Mouse (Mus musculus): Measurements from ENCODE around the gene Hoxa3. TPM values are rescaled to one million over a fixed set of nuclear protein-coding genes. Genes with fewer than 3 reads are reported as not detected.

Hoxa3 gene
- polyA plus RNA-seq, 1 experiment from 2014 or later = 0.91 TPM

GRCm38 (mm10) chr6:52209685-52210046, 3.5 kb downstream of the Hoxa3 start:
- Histone ChIP-seq H3K4me1 (ENCODE audit: control insufficient read depth, insufficient read depth, low read length) (no peaks in the 10 kb centered on the region), H3K4me3 (ENCODE audit: low read depth, low read length) (no peak overlapping the region), H3K36me3 (replicated peaks; ENCODE audit: control insufficient read depth, insufficient read depth, low read depth, low read length) (no peaks in the 10 kb centered on the region), H3K4me2 (ENCODE audit: low read depth, low read length) (no peak overlapping the region), H3K9me3 (replicated peaks; ENCODE audit: control insufficient read depth, low read length) (no peaks in the 10 kb centered on the region), H3K9ac (replicated peaks; ENCODE audit: low read length) (no peak overlapping the region), H3K27me3 (ENCODE audit: control insufficient read depth, insufficient read depth, low read length) (peaks cover 96% of the 10 kb centered on the region), H3K27ac (replicated peaks; ENCODE audit: low read depth, low read length) (no peak overlapping the region)
- 5% methylated on average over 12 of the region's 12 CpGs for WGBS
- no peak for DNase-seq (ENCODE audit: low spot score)
- no peak for ATAC-seq (replicated peaks; ENCODE audit: insufficient number of reproducible peaks, low FRiP score, low TSS enrichment, low read depth)

DNA sequence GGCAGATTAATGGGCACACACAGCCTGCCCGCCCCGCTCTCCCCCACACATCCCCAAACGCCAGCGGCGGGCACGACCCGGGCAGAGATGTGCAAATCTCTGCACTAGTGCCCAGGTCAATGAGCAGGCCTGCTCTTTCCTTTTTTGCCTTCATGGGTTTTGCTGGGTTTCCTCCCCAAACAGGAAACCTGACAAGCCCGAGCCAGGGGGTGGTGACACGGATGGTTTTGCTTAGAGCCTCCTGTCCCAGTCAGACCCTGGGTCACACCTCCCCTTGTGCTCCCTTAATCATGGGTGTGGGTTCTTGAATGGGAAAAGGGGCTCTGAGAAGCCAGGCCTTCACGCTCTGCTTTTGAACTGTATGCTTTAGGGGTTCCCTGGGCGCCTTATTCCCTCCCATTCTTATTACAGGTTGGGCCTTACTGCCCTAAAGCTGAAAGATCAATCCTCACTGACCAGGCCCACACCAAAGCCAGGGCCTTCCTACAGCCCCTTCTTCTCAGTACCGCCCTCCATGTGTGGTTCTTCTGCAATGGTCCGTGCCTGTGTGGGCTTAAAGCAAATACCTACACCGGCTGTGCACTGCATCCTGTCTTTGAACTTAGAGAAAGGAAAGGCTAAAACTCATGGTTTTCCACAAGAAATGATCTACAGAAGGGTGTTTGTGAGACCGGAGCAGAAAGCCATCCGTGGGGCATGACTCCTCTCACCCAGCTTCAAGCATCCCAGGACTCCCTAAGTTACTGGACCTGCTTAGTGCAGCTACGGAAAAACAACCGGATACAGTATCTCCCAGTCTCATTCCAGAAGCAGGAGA, 4.1 kb downstream of the Hoxa3 start:
- Histone ChIP-seq H3K27ac (replicated peaks; ENCODE audit: low read depth, low read length) (no peak overlapping the region), H3K9me3 (replicated peaks; ENCODE audit: control insufficient read depth, low read length) (no peaks in the 10 kb centered on the region), H3K27me3 (ENCODE audit: control insufficient read depth, insufficient read depth, low read length) (peaks cover 96% of the 10 kb centered on the region), H3K4me3 (ENCODE audit: low read depth, low read length) (no peak overlapping the region), H3K4me2 (ENCODE audit: low read depth, low read length) (no peak overlapping the region), H3K36me3 (replicated peaks; ENCODE audit: control insufficient read depth, insufficient read depth, low read depth, low read length) (no peaks in the 10 kb centered on the region), H3K9ac (replicated peaks; ENCODE audit: low read length) (no peak overlapping the region), H3K4me1 (ENCODE audit: control insufficient read depth, insufficient read depth, low read length) (no peaks in the 10 kb centered on the region; the same call in 1 of the 2 replicates)
- 3% methylated on average over 18 of the region's 18 CpGs for WGBS
- no peak for ATAC-seq (replicated peaks; ENCODE audit: insufficient number of reproducible peaks, low FRiP score, low TSS enrichment, low read depth)
- DNase-seq (ENCODE audit: low spot score) = no peak

DNA sequence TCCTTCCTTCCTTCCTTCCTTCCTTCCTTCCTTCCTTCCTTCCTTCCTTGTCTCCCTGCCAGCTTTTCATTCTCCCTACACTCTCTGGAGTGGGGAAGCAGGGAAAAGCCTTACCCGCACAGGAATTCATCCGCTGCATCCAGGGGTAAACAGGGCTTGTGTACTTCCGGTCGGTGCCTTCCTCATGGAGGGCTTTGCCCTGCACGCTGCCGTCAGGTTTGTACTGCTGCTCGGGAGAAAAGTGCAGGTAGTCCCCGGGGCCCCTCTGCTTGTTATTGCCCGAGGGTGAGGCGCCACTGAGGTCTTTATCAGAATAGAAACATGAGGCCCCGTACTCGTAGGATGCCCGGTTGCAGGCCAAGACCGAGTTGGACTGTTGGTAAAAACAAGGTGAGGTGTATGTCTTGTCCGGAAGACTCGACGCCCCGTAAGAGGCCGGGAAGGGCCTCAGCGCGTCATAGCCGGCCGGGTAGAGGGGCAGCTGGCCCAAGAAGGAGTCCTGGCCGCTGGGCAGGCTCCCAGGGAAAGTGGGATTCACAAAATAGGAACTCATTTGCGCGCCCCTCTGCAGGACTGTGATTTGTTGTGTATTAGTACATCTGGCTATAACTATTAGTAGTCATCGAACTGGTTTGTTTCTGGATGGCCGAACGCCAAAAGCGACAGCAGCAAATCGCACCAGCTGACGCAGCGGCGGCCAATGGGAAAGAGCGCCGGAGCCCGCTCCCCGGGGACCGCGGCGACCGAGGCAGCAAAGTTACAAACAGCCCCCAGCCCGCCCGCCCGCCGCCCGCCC, 4.9 kb downstream of the Hoxa3 start, which contains the start of gene Hoxa6:
Gene Hoxa6 (minus strand): TSS at position 651 of the 796 bp plus-strand sequence.
- H3K9ac ChIP-seq (replicated peaks; ENCODE audit: low read length) = no peak within 1 kb of the TSS
- 2% methylated on average over 47 of the region's 47 CpGs for WGBS
- no peaks in the 10 kb centered on the region for H3K36me3 ChIP-seq (replicated peaks; ENCODE audit: control insufficient read depth, insufficient read depth, low read depth, low read length)
- H3K4me3 ChIP-seq (ENCODE audit: low read depth, low read length) = no peak within 1 kb of the TSS
- ATAC-seq (replicated peaks; ENCODE audit: insufficient number of reproducible peaks, low FRiP score, low TSS enrichment, low read depth) (no peak), DNase-seq (ENCODE audit: low spot score) (no peak)
- no peaks in the 10 kb centered on the region for H3K9me3 ChIP-seq (replicated peaks; ENCODE audit: control insufficient read depth, low read length)
- peaks cover 97% of the 10 kb centered on the region for H3K27me3 ChIP-seq (ENCODE audit: control insufficient read depth, insufficient read depth, low read length)
- H3K27ac ChIP-seq (replicated peaks; ENCODE audit: low read depth, low read length) = no peak within 1 kb of the TSS
- H3K4me2 ChIP-seq (ENCODE audit: low read depth, low read length) = no peak within 1 kb of the TSS
- H3K4me1 ChIP-seq (ENCODE audit: control insufficient read depth, insufficient read depth, low read length) = no peaks in the 10 kb centered on the region; the same call in 1 of the 2 replicates

- Histone ChIP-seq H3K9ac (replicated peaks; ENCODE audit: low read length) (no peak overlapping the region), H3K4me3 (ENCODE audit: low read depth, low read length) (no peak overlapping the region), H3K36me3 (replicated peaks; ENCODE audit: control insufficient read depth, insufficient read depth, low read depth, low read length) (no peaks in the 10 kb centered on the region), H3K4me2 (ENCODE audit: low read depth, low read length) (no peak overlapping the region), H3K4me1 (ENCODE audit: control insufficient read depth, insufficient read depth, low read length) (no peaks in the 10 kb centered on the region; the same call in 1 of the 2 replicates), H3K9me3 (replicated peaks; ENCODE audit: control insufficient read depth, low read length) (no peaks in the 10 kb centered on the region), H3K27ac (replicated peaks; ENCODE audit: low read depth, low read length) (no peak overlapping the region), H3K27me3 (ENCODE audit: control insufficient read depth, insufficient read depth, low read length) (peaks cover 96% of the 10 kb centered on the region)
- no peak for ATAC-seq (replicated peaks; ENCODE audit: insufficient number of reproducible peaks, low FRiP score, low TSS enrichment, low read depth)
- no peak for DNase-seq (ENCODE audit: low spot score)
Observed at GRCm38 (mm10) chr6:52207684-52207976, 5.5 kb downstream of the Hoxa3 start.

DNA sequence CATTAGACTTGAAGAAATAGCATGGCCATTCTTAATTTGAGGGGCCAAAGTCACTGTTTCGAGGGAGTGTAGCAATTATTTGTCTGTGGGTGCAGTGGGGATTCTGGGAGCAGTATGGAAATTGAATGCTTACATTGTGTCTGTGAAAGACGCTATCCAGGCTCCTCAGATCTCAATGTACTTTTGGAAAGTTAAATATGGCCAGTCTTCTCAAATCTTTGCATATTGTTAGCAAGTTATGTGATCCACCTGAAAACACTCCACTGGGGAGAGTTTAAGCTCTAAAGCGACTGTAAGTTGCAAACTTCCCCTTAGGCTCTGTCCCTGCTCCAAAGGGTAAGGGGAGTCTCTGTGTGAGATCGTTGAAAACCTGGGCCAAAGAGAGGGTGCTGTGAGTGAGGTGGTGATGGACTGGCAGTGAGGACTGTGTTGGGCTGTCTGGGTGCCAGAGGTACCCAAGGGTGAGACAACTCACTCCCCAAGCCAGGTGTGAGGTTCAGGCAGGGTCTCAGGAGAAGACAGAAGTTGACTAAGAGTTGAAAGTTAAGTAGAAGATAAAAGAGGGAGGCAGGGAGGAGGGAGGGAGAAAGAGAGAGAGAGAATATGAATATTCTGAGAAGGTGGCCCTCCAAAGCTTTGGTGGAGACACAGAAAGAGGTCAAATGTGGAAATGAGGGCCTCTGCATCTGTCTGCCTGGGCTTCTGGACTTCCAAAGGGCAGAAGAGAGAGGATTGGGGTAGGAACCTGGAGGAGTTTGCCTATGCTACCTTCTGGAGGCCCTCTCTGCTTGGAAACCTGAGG, 6.1 kb downstream of the Hoxa3 start:
- DNase-seq (ENCODE audit: low spot score) = no peak
- WGBS = 3% methylated on average over 4 of the region's 4 CpGs
- H3K4me2 ChIP-seq (ENCODE audit: low read depth, low read length) = no peak overlapping the region
- H3K27ac ChIP-seq (replicated peaks; ENCODE audit: low read depth, low read length) = no peak overlapping the region
- ATAC-seq (replicated peaks; ENCODE audit: insufficient number of reproducible peaks, low FRiP score, low TSS enrichment, low read depth) = no peak
- no peaks in the 10 kb centered on the region for H3K9me3 ChIP-seq (replicated peaks; ENCODE audit: control insufficient read depth, low read length)
- peaks cover 94% of the 10 kb centered on the region for H3K27me3 ChIP-seq (ENCODE audit: control insufficient read depth, insufficient read depth, low read length)
- H3K36me3 ChIP-seq (replicated peaks; ENCODE audit: control insufficient read depth, insufficient read depth, low read depth, low read length) = no peaks in the 10 kb centered on the region
- H3K4me3 ChIP-seq (ENCODE audit: low read depth, low read length) = no peak overlapping the region
- no peaks in the 10 kb centered on the region; the same call in 1 of the 2 replicates for H3K4me1 ChIP-seq (ENCODE audit: control insufficient read depth, insufficient read depth, low read length)
- H3K9ac ChIP-seq (replicated peaks; ENCODE audit: low read length) = no peak overlapping the region

DNA sequence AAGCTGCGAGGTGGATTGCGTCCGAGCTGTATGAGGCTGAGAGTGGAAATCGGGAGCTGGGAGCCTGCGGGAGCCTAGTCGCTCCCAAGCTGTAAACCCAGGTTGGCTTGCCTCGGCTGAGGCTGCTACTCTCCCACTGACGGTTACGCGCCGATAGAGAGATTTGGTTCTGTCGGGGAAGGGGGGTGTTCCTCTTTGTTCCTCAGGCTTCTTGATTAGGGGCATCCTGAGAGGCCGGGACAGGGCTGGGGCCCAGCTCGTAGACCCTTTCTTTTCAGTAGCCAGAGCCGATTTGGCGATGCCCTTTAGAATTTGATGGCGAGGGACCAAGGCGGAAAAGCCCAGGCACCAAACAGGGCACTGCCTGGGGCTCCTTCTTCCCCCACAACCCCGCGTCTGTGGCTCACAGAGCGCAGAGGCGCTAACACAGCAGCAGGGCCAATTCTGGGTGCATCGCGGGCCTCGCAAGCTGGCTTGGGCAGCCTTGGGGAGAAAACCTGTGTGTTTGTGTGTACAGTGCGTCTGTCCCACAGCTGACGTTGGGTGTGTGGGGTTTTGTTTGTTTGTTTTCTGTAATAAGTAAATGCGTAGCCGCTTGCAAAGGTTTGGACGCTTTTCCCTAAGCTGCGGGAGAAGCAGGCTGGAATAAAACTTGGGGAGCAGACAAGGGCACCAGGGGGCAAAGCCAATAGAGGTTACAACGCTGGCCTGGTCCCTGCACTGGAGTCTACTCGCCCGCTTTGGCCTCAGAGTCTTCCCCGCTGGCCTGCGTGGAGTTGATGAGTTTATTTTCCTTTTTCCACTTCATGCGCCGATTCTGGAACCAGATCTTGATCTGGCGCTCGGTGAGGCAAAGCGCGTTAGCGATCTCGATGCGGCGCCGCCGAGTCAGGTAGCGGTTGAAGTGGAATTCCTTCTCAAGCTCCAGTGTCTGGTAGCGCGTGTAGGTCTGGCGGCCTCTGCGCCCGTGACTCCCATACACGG, 7.2 kb downstream of the Hoxa3 start:
- Histone ChIP-seq H3K4me1 (ENCODE audit: control insufficient read depth, insufficient read depth, low read length) (no peaks in the 10 kb centered on the region; the same call in 1 of the 2 replicates), H3K4me3 (ENCODE audit: low read depth, low read length) (no peak overlapping the region), H3K9ac (replicated peaks; ENCODE audit: low read length) (no peak overlapping the region), H3K4me2 (ENCODE audit: low read depth, low read length) (no peak overlapping the region), H3K9me3 (replicated peaks; ENCODE audit: control insufficient read depth, low read length) (no peaks in the 10 kb centered on the region), H3K27me3 (ENCODE audit: control insufficient read depth, insufficient read depth, low read length) (peaks cover 94% of the 10 kb centered on the region), H3K36me3 (replicated peaks; ENCODE audit: control insufficient read depth, insufficient read depth, low read depth, low read length) (no peaks in the 10 kb centered on the region), H3K27ac (replicated peaks; ENCODE audit: low read depth, low read length) (no peak overlapping the region)
- no peak for DNase-seq (ENCODE audit: low spot score)
- no peak for ATAC-seq (replicated peaks; ENCODE audit: insufficient number of reproducible peaks, low FRiP score, low TSS enrichment, low read depth)
- 1% methylated on average over 55 of the region's 55 CpGs for WGBS

DNA sequence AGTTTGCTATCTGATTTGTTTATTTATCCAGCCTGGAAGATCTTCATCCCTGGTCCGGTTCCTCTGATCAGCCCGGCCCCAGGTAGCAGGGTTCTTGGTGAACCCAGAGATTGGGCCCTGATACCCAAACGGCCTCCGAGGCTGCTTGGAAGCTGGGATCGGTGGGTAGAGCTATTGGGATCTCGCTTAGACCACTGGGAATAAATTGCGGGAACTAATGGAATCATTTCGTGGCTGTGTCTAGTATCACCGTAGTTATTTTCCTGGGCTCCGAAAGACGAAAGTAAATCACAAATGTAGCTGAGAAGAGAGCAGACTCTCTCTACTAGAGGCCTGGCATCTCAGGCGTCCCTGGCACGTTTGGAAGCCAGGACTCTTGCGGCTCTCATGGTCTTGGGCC, 7.9 kb downstream of the Hoxa3 start:
- DNase-seq (ENCODE audit: low spot score) (no peak), ATAC-seq (replicated peaks; ENCODE audit: insufficient number of reproducible peaks, low FRiP score, low TSS enrichment, low read depth) (no peak)
- WGBS = 5% methylated on average over 14 of the region's 14 CpGs
- H3K27me3 ChIP-seq (ENCODE audit: control insufficient read depth, insufficient read depth, low read length) = peaks cover 95% of the 10 kb centered on the region
- H3K9me3 ChIP-seq (replicated peaks; ENCODE audit: control insufficient read depth, low read length) = no peaks in the 10 kb centered on the region
- no peak overlapping the region for H3K4me3 ChIP-seq (ENCODE audit: low read depth, low read length)
- H3K4me2 ChIP-seq (ENCODE audit: low read depth, low read length) = no peak overlapping the region
- H3K36me3 ChIP-seq (replicated peaks; ENCODE audit: control insufficient read depth, insufficient read depth, low read depth, low read length) = no peaks in the 10 kb centered on the region
- no peaks in the 10 kb centered on the region; the same call in 1 of the 2 replicates for H3K4me1 ChIP-seq (ENCODE audit: control insufficient read depth, insufficient read depth, low read length)
- H3K27ac ChIP-seq (replicated peaks; ENCODE audit: low read depth, low read length) = no peak overlapping the region
- no peak overlapping the region for H3K9ac ChIP-seq (replicated peaks; ENCODE audit: low read length)

All from embryonic facial prominence, embryonic 11.5 days (tissue).